Mouse (Mus musculus): ENCODE measurements around the gene Atpaf2. TPM values are rescaled to one million over a fixed set of nuclear protein-coding genes. Genes with fewer than 3 reads are reported as not detected.
"Not testable (repeated sequence)": the region's sequence is repeated elsewhere in the genome, so short reads cannot be mapped to it uniquely, and the experiment has no call there.

Atpaf2 gene
- polyA plus RNA-seq, 1 experiment from 2014 or later: 47.9 TPM

DNA sequence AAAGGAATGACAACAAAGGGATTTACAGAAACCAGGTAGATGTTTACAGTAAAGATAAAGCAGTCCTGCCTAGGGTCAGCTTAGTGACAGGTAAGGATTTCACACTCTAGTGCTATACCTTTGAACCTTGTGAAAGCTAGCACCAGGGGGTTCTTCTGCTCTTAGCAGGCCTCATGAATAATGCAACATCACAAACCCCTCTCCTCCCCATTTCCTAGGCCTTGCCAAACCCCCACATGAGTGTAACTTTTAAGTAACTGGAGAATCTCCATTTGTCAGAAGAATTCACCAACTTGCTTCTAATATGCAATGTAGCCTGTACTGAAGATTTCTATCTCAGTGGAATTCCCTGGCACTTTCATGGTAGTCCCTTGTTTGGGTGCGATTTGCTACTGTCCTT, 21.4 kb upstream of the Atpaf2 start:
- H3K36me3 ChIP-seq (replicated peaks; ENCODE audit: control insufficient read depth, insufficient read depth, low read depth, low read length): not testable (repeated sequence)

DNA sequence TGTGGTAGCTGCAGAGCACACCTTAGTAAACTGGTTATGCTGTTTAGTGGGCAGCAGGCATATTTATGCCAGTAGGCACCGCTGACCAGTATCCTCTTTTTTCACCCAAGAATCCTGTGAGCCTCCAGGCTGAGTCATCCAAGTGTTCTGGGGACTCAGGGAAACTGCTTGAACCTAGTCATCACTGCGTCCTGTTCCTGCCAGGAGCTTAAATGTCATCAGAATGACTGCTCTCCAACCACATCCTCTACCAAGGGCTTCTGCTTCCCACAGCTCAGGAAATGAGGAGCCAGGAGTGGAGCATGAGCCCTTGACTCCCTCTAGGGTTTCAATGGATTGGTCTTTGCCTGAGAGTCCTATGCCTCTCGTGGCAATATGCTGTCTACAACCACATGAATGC, 18.4 kb upstream of the Atpaf2 start:
- H3K27me3 ChIP-seq (ENCODE audit: control insufficient read depth, insufficient read depth, low read length): no peaks in the 10 kb centered on the region
- ATAC-seq (replicated peaks; ENCODE audit: insufficient number of reproducible peaks, low FRiP score, low TSS enrichment, low read depth): no peak
- WGBS: 87% methylated on average over 3 of the region's 3 CpGs
- no peak overlapping the region for H3K27ac ChIP-seq (replicated peaks; ENCODE audit: low read depth, low read length)
- H3K36me3 ChIP-seq (replicated peaks; ENCODE audit: control insufficient read depth, insufficient read depth, low read depth, low read length): no peaks in the 10 kb centered on the region; the same call in 1 of the 2 replicates
- no peaks in the 10 kb centered on the region for H3K9me3 ChIP-seq (replicated peaks; ENCODE audit: control insufficient read depth, low read length)
- H3K4me2 ChIP-seq (ENCODE audit: low read depth, low read length): no peak overlapping the region
- H3K9ac ChIP-seq (replicated peaks; ENCODE audit: low read length): no peak overlapping the region
- DNase-seq (ENCODE audit: low spot score): no peak
- no peaks in the 10 kb centered on the region for H3K4me1 ChIP-seq (ENCODE audit: control insufficient read depth, insufficient read depth, low read length)
- no peak overlapping the region for H3K4me3 ChIP-seq (ENCODE audit: low read depth, low read length)

More for the DNA sequence above, 21.4 kb upstream of the Atpaf2 start:
- H3K9me3 ChIP-seq (replicated peaks; ENCODE audit: control insufficient read depth, low read length); H3K27ac ChIP-seq (replicated peaks; ENCODE audit: low read depth, low read length); H3K4me3 ChIP-seq (ENCODE audit: low read depth, low read length); H3K27me3 ChIP-seq (ENCODE audit: control insufficient read depth, insufficient read depth, low read length); DNase-seq (ENCODE audit: low spot score); H3K9ac ChIP-seq (replicated peaks; ENCODE audit: low read length); H3K4me2 ChIP-seq (ENCODE audit: low read depth, low read length); H3K4me1 ChIP-seq (ENCODE audit: control insufficient read depth, insufficient read depth, low read length); ATAC-seq (replicated peaks; ENCODE audit: insufficient number of reproducible peaks, low FRiP score, low TSS enrichment, low read depth): not testable (repeated sequence)
- WGBS: 21% methylated on average over 1 of the region's 1 CpGs

DNA sequence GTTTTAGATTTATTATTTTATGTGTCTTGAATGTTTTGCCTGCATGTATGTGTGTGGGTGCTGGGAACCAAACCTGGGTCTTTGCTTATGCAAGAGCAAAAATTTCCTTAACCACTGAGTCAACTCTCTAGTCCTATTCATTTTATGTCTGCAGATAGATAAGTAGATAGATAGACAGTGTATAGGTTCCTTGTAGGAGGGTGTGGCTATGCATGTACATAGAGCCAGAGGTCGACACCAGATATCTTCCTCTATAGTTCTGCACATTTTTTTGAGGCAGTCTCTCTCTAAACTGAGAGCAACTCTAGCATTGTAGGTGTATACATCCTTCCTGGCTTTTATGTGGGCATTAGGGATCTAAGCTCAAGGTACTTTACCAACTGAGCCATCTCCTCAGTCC, 16.9 kb upstream of the Atpaf2 start:
- WGBS: 100% methylated on average over 1 of the region's 1 CpGs
- Histone ChIP-seq H3K36me3 (replicated peaks; ENCODE audit: control insufficient read depth, insufficient read depth, low read depth, low read length) (no peaks in the 10 kb centered on the region; the same call in 1 of the 2 replicates), H3K9me3 (replicated peaks; ENCODE audit: control insufficient read depth, low read length) (no peaks in the 10 kb centered on the region), H3K4me3 (ENCODE audit: low read depth, low read length) (no peak overlapping the region), H3K4me1 (ENCODE audit: control insufficient read depth, insufficient read depth, low read length) (no peaks in the 10 kb centered on the region), H3K4me2 (ENCODE audit: low read depth, low read length) (no peak overlapping the region), H3K27me3 (ENCODE audit: control insufficient read depth, insufficient read depth, low read length) (no peaks in the 10 kb centered on the region), H3K27ac (replicated peaks; ENCODE audit: low read depth, low read length) (no peak overlapping the region), H3K9ac (replicated peaks; ENCODE audit: low read length) (no peak overlapping the region)
- no peak for DNase-seq (ENCODE audit: low spot score)
- no peak for ATAC-seq (replicated peaks; ENCODE audit: insufficient number of reproducible peaks, low FRiP score, low TSS enrichment, low read depth)

DNA sequence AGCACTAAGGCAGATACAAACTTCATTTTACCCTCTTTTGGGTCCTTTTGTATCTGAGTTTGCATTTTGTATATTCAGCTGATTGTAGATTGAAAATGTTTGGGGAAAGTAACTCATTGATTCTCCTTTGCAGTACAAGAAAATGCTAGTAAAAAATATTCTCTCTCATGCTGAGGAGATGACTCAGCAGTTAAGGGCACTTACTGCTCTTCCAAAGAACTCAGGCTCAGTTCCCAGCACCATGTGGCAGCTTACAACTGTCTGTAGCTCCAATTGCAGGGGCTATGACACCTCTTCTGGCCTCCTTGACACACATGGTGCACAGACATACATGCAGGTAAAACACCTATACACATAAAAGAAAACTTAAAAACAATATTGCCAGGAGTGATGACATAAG, 15.2 kb upstream of the Atpaf2 start:
- Histone ChIP-seq H3K9me3 (replicated peaks; ENCODE audit: control insufficient read depth, low read length) (no peaks in the 10 kb centered on the region), H3K4me1 (ENCODE audit: control insufficient read depth, insufficient read depth, low read length) (no peaks in the 10 kb centered on the region), H3K27ac (replicated peaks; ENCODE audit: low read depth, low read length) (no peak overlapping the region), H3K27me3 (ENCODE audit: control insufficient read depth, insufficient read depth, low read length) (no peaks in the 10 kb centered on the region), H3K9ac (replicated peaks; ENCODE audit: low read length) (no peak overlapping the region), H3K36me3 (replicated peaks; ENCODE audit: control insufficient read depth, insufficient read depth, low read depth, low read length) (no peaks in the 10 kb centered on the region; the same call in 1 of the 2 replicates), H3K4me3 (ENCODE audit: low read depth, low read length) (no peak overlapping the region), H3K4me2 (ENCODE audit: low read depth, low read length) (no peak overlapping the region)
- DNase-seq (ENCODE audit: low spot score) (no peak), ATAC-seq (replicated peaks; ENCODE audit: insufficient number of reproducible peaks, low FRiP score, low TSS enrichment, low read depth) (no peak)

DNA sequence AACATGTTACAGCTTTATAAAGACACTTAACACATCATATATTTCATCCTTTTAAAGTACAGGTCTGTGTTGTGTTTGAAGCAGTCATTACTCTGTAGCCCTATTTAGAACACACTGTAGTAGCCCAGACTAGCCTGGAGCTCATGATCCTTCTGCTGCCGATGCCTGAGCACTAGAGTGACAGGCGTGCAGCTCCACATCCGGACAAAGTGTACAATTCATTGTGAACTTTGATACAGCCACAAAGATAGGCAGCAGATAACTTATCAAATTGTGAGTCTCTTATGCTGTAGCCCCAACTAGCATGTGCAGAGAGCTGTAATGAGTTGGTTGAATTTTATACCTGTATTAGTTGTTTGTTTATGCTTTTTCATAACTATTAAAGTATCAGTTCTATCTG, 9.4 kb upstream of the Atpaf2 start:
- Histone ChIP-seq H3K9me3 (replicated peaks; ENCODE audit: control insufficient read depth, low read length) (no peaks in the 10 kb centered on the region), H3K4me3 (ENCODE audit: low read depth, low read length) (no peak overlapping the region), H3K4me1 (ENCODE audit: control insufficient read depth, insufficient read depth, low read length) (no peaks in the 10 kb centered on the region), H3K27me3 (ENCODE audit: control insufficient read depth, insufficient read depth, low read length) (no peaks in the 10 kb centered on the region), H3K9ac (replicated peaks; ENCODE audit: low read length) (no peak overlapping the region), H3K36me3 (replicated peaks; ENCODE audit: control insufficient read depth, insufficient read depth, low read depth, low read length) (no peaks in the 10 kb centered on the region), H3K27ac (replicated peaks; ENCODE audit: low read depth, low read length) (no peak overlapping the region), H3K4me2 (ENCODE audit: low read depth, low read length) (no peak overlapping the region)
- DNase-seq (ENCODE audit: low spot score) (no peak), ATAC-seq (replicated peaks; ENCODE audit: insufficient number of reproducible peaks, low FRiP score, low TSS enrichment, low read depth) (no peak)
- WGBS: 92% methylated on average over 3 of the region's 3 CpGs

DNA sequence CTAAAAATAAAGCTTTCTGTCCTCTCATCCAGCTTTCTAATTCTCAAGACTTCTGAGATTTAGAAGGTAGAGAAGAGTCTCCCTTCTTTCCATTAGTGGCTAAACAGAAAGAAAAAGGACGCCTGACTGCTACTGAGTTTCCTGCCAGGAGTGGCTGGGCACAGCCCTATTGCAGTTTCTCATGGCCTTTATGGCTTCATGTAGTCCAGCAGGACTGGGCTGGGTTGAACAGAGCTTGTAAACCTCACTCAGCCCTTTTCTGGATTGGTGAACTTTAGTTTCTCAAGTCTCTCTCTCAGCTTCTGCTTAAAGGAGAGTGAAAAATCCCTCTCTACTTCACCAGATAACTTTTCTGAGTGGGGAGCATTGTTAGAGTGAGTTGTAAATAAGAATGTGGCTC, 8.2 kb upstream of the Atpaf2 start:
- Histone ChIP-seq H3K9ac (replicated peaks; ENCODE audit: low read length) (no peak overlapping the region), H3K4me2 (ENCODE audit: low read depth, low read length) (no peak overlapping the region), H3K27ac (replicated peaks; ENCODE audit: low read depth, low read length) (no peak overlapping the region), H3K36me3 (replicated peaks; ENCODE audit: control insufficient read depth, insufficient read depth, low read depth, low read length) (no peaks in the 10 kb centered on the region), H3K4me3 (ENCODE audit: low read depth, low read length) (no peak overlapping the region), H3K27me3 (ENCODE audit: control insufficient read depth, insufficient read depth, low read length) (no peaks in the 10 kb centered on the region), H3K9me3 (replicated peaks; ENCODE audit: control insufficient read depth, low read length) (no peaks in the 10 kb centered on the region), H3K4me1 (ENCODE audit: control insufficient read depth, insufficient read depth, low read length) (no peaks in the 10 kb centered on the region)
- DNase-seq (ENCODE audit: low spot score): no peak
- 83% methylated on average over 1 of the region's 1 CpGs for WGBS
- no peak for ATAC-seq (replicated peaks; ENCODE audit: insufficient number of reproducible peaks, low FRiP score, low TSS enrichment, low read depth)

DNA sequence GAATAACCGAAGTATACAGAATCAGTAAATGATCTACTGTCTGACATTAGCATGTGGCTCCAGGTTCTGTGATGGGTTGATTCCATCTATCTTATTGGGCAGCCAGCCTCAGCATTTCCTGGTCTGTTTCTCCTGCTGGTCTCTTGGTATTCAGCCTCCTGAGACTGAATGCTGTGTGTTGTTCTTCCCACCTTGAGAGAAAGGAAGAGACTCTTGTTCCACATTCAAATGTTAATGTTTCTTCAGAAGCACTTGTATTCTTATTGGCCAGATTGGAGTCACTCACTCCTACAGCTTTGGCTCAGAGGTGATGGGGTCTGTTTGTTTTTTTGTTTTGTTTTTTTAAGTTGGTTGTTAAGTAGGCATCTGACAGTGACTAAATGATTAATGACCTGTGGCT, 4.7 kb upstream of the Atpaf2 start:
- H3K27me3 ChIP-seq (ENCODE audit: control insufficient read depth, insufficient read depth, low read length): no peaks in the 10 kb centered on the region
- WGBS: 55% methylated on average over 1 of the region's 1 CpGs
- H3K9me3 ChIP-seq (replicated peaks; ENCODE audit: control insufficient read depth, low read length): no peaks in the 10 kb centered on the region

DNA sequence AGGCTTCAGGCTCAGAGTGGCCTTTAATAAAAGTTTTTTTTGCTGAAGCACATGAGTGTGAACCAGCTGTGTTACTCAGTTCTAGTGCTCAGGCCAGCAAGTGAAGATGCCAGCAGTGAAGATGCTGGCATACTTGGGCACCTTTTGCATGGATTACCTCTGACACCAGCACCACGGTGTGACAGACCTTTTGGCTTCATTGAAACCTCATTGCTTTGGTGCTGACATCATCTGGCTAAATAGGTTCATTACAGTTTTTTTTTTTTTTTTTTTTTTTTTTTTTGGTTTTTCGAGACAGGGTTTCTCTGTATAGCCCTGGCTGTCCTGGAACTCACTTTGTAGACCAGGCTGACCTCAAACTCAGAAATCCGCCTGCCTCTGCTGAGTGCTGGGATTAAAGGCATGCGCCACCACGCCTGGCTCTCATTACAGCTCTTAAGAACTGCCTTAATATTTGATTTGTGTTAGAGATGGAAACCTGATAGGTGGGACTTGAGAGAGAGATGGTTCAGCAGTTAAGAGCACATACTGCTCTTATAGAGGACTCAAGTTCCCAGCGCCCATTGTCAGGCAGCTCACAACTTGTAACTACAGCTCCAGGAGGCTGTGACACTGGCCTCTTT, 3.9 kb upstream of the Atpaf2 start:
- no peak for DNase-seq (ENCODE audit: low spot score)

More for the DNA sequence above, 4.7 kb upstream of the Atpaf2 start:
- Histone ChIP-seq H3K27ac (replicated peaks; ENCODE audit: low read depth, low read length) (no peak overlapping the region), H3K4me1 (ENCODE audit: control insufficient read depth, insufficient read depth, low read length) (peaks cover 4% of the 10 kb centered on the region), H3K36me3 (replicated peaks; ENCODE audit: control insufficient read depth, insufficient read depth, low read depth, low read length) (no peaks in the 10 kb centered on the region), H3K9ac (replicated peaks; ENCODE audit: low read length) (no peak overlapping the region), H3K4me3 (ENCODE audit: low read depth, low read length) (no peak overlapping the region), H3K4me2 (ENCODE audit: low read depth, low read length) (no peak overlapping the region)
- no peak for ATAC-seq (replicated peaks; ENCODE audit: insufficient number of reproducible peaks, low FRiP score, low TSS enrichment, low read depth)
- no peak for DNase-seq (ENCODE audit: low spot score)

More for the DNA sequence above, 3.9 kb upstream of the Atpaf2 start:
- Histone ChIP-seq H3K27me3 (ENCODE audit: control insufficient read depth, insufficient read depth, low read length) (no peaks in the 10 kb centered on the region), H3K9me3 (replicated peaks; ENCODE audit: control insufficient read depth, low read length) (no peaks in the 10 kb centered on the region), H3K36me3 (replicated peaks; ENCODE audit: control insufficient read depth, insufficient read depth, low read depth, low read length) (no peaks in the 10 kb centered on the region), H3K4me1 (ENCODE audit: control insufficient read depth, insufficient read depth, low read length) (peaks cover 4% of the 10 kb centered on the region), H3K27ac (replicated peaks; ENCODE audit: low read depth, low read length) (no peak overlapping the region), H3K4me3 (ENCODE audit: low read depth, low read length) (no peak overlapping the region), H3K9ac (replicated peaks; ENCODE audit: low read length) (no peak overlapping the region), H3K4me2 (ENCODE audit: low read depth, low read length) (no peak overlapping the region)
- no peak for ATAC-seq (replicated peaks; ENCODE audit: insufficient number of reproducible peaks, low FRiP score, low TSS enrichment, low read depth)
- 68% methylated on average over 5 of the region's 6 CpGs for WGBS
